Mouse (Mus musculus) right cerebral cortex, adult 2 months (tissue): Measurements from ENCODE around the gene Csf2rb.
"Not testable (repeated sequence)": the region's sequence is repeated elsewhere in the genome, so short reads cannot be mapped to it uniquely, and the experiment has no call there.

Experiments
- DNase-seq, 2 experiments: peaks; one replicate each; pipeline ENCODE4 v3.0.0; 2021 to 2022; ENCODE audit warnings: low spot score in 2 of 2

Csf2rb gene

DNA sequence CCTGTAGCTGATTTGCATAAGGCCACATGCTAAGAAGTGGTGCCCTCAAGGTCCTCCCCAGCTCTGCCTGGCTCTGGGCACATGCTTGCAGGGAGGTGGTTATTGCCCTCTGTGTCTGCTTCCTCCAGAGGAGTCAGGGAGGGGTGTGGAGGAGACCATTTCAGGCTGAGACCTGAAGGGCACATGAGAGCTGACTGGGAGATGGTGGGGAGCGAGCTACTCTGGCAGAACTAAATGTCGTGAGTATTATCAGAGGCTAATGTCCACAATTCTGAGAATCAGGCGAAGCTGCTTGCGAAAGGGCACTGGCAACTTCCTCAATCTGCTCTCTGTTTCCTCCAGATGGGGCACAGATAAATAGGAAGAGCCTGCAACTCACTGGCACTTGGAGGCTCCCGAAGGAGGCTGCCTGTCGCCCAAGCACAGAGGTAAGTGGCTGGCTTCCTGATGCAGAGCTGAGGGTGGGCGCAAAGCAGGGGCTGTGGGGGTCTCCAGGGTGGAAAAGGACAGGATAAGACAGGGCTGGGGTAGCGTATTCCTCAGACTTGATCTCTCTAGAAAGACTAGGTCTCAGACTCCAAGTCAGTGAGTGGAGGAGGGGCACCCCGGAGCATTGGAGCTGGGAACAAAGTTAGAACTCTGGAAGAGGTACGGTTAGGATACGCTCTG is at the start of gene Csf2rb:
Gene Csf2rb, plus strand, starts transcription at position 82 of the 669 bp plus-strand sequence.
- no peak for DNase-seq

DNA sequence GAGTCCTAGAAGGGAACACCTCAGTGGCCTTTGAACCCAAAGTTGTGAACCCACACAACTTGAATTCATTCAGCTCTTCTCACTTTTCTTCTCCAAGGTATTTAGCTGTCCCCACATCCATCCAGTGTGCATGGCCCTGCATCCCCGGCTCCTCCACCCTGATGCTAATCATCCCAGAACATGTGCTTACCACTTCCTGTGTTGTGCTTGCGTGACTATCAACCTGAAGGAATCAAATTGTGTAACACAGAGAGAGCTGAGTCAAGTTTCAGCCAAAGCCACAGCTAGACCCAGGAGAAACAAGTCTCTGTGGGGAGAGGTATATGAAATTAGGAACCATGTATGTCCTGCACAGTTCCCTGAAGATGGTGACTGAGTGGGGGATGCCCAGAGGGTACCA is 47.2 kb upstream of the Csf2rb start:
- no peak for DNase-seq

DNA sequence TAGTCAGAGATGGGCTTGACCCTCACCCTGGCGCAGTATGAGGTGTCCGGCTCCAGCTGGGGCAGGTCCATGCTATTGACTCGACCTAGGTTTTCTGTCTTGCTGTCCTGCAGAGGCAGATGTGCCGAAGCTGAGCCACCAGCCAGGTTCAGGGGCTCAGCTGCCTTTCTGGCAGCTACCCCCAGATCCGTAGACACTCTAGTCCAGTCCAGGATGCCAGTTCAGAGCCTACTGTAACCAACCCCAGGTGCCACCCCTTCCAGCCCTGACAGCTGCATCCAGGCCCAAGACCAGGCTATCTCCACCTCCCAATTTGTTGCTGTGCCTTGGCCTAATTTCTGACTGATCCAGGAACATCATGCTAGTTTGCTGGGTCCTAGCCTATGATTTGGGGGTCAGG is 37.6 kb upstream of the Csf2rb start:
- DNase-seq, result no peak

DNA sequence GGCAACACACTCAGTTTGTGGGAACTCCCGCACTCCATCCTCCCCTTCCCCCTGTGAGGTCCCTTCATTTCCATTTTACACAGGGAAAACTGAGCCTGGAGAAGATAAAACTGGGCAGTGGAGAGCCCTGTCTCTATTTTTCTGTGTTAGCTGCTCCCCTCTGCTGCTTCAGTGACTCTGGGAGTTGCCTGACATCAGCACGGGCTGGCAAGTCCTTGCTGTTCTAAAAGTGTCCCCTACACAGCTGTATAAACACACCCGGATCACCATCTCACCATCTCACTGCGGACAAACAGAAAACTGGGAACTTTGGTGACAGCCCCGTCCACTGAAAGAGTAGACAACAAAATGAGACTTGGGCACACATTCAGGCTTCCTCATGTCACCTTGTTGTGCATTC is 35.8 kb upstream of the Csf2rb start:
- not testable (repeated sequence) for DNase-seq

DNA sequence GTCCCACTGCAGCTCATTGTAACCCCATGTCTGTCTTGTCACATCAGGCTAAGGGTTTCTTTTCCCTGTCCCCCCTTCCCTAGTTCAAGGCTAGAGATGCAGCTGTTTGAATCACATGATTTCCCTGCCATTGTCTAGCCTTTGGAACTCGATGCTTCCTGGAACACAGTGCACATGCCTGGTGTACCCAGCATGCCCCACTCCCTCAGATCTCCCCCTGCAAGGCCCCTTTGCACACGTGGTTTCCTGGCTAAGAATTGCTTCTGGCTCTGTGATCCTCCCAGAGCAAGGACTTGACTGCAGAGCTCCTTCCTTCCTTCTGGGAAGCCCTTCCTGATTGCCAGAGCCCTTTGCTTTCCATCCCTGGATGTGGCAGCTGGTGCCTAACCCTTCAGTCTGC is 32.3 kb upstream of the Csf2rb start:
- not testable (repeated sequence) for DNase-seq

DNA sequence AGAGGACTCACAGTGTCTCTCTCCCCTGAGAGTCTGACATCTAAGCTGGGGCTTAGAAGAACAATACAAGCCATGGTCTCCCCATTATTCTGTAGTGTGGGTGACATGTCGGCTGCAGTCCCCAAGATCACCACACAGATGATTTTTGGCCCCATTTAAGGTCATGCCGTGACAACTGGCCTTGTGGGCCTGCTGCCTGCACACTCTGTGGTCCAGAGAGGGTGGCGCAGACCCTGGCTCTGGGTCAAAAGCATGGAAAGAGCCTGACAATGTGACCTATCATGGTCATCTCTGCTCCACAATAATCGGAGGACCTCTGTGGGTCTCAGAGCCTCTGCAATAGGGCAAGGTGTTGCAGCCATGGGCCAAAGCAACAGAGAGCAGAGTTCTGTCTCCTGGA is 31.8 kb upstream of the Csf2rb start:
- DNase-seq, result no peak

DNA sequence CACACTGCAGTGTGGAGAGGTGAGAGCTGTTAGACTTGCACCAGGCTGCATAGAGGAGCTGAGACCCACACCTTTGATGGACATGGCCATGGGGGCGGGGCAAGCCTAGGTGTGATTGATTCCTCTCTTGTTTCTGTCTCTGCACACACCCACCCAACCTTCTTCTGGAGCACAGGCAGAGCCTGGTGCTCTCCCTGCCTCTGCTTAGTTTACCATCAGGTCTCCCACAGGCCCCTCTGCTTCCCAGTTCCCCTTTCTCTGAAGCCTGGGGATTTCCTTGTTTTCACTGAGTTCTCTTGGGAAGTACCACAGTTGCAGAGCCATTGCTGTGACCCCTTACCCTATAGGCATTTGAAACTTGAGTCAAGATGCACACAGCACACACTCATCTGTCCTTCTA is 27.0 kb upstream of the Csf2rb start:
- no peak for DNase-seq

DNA sequence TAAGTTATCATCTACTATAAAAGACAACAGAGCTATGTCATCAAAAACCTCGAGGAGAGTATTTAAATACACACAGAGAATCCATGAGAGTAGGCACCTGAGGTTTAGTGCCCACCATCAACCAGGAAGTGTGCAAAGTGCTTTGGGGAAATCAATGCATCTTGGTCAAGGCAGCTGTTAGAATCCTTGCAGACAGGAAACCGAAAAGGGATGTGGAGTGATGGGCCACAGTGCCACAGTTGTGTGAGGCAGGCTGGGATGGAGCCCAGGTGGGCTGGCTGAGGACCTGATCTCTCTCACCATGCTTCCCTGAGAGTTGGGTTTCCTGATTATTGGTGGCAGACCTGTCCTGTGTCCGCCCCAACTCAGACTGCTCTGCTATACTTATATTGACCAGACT is 25.9 kb upstream of the Csf2rb start:
- no peak for DNase-seq

DNA sequence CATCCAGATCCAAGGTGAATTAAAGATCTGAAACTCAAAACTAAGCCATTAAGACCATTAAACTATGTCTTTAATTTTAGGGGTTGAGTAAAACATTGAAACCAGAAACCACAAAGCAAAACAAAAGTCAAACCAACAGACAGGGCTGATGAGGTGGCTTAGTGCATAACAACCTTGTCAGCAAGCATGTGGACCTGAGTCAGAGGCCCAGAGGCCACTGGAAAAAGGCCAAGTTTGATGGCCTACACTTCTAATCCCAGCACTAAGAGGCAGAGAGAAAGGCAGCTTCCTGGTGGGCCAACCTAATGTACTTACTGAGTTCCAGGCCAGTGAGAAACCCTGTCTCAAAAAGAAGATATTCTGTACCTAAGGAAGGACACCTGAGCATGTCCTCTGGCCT is 24.8 kb upstream of the Csf2rb start:
- DNase-seq, result no peak

DNA sequence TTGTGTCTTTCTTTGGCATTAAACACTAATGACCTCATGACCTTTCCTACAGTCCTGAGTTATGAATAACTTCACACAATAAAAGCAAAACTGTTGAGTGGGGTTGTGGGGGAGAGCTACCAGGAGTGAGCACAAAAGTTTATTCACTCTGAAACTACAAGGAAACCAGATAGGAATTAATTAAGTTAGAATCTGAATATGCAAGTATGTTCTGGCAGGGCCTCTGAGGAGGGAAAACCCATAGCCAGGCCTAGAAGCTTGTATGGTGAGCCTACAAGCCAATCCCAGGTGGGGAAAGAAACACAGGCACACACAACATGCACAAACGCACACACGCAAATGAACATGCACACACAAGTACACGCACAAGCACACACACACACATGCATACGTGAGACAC is 22.8 kb upstream of the Csf2rb start:
- no peak for DNase-seq

DNA sequence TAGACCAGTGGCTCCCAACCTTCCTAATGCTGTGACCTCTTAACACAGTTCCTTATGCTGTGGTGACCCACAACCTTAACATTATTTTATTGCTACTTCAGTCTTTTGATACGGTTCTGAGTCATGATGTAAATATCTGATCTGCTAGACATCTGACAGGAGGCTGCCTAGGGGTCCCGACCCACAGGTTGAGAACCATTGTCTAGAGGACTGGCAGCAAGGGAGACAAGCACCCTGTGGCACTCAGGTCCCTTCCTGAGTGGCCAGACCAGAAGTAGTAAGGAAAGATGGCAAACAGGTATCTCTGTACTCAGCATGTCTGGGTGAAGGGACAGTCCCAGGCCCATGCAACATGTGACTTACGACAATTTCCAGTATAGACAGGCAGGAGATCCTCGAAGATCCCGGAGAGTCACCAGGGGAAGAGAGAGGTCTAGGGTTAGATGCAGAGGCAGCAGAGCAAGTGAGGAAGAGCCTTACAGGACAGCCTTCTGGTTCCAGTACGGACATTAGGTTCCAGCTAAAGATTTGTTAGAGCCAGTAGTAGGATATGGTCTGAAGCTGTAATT is 21.8 kb upstream of the Csf2rb start:
- DNase-seq, result no peak

DNA sequence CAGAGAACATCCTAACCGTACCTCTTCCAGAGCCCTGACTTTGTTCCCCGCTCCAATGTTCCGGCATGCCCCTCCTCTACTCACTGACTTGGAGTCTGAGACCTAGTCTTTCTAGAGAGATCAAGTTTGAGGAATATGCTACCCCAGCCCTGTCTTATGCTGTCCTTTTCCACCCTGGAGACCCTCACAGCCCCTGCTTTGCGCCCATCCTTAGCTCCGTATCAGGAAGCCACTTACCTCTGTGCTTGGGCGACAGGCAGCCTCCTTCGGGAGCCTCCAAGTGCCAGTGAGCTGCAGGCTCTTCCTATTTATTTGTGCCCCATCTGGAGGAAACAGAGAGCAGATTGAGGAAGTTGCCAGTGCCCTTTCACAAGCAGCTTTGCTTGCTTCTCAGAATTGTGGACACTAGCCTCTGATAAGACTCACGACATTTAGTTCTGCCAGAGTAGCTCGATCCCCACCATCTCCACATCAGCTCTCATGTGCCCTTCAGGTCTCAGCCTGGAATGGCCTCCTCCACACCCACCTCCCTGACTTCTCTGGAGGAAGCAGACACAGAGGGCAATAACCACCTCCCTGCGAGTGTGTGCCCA is 20.1 kb upstream of the Csf2rb start, which contains the start of gene Csf2rb2:
Gene Csf2rb2, minus strand, starts transcription at position 381 of the 593 bp plus-strand sequence.
- no peak for DNase-seq

DNA sequence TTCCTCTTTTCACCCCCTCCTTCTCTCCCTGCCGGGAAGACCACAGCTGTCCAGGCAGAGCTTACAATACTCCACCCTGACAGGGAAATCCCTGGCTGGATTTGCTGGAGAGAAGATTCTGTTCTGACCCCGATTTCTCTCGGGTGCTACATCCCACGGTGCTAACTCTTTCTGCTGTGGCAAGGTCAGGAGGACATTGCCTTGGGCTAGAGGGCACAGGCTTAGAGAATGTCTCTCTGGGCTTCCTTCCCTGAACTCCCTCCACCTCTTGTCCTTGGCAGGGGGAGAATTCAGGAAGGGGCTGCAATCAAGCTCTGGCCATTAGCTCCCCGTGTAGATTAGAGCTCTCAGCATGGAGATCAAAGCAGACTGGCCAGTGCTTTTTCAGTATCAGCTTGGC is 15.7 kb upstream of the Csf2rb start:
- no peak for DNase-seq

DNA sequence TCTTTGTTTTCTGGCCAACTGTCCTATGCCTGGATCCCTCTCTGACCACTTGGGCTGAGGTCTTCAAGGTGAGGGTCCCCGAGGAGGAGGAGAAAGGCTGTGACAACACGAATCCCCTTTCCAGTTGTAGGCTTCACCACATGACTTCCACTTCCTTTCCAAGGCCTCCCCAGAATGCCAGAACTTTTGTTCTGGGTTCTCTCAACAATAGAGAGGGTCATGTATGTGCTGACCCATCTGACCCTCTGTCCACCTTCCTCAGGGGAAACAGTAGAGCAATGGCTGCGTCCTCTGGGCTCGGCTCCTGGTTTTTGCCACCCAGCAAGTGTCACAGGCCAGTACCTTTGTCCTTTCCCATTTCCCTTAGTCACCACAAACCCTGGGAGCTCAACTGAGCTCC is 14.6 kb upstream of the Csf2rb start:
- no peak for DNase-seq

DNA sequence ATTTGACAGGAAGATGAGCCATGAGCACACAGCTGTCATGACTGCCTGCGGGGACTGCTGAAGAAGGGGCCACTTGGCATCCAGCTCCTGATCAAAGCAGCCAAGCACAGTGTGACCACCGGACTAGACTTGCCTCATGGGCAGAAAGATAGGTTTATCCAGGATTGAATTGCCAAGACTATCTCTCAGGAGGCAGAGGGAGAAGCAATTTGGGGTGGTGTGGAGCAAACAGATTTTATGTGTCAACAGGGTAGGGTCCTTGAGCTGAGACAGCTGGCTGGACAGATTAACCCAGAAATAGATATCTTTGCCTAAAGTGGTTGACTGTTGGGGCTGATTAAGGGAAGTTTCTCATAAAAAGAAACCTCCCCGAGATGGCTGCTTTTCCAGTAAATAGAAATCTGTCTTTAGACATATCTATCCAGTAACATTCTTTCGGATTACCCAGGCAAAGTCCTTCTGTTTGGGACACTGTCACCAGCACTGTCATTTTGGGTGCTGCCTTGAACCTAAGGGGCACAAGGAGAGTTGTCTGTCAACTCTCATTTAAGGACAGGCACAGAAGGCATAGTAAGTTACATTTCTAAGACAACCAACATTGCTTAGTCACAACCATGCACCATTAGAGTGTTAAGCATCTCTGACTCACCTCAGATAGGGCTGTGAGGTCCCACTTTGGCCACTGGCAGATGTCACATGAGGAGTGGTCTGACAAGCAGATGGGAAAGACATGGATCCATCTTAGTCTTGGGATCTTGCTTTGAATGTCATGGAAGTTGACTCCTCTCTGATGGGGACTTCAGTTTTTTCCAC is 12.9 kb upstream of the Csf2rb start:
- not testable (repeated sequence) for DNase-seq

DNA sequence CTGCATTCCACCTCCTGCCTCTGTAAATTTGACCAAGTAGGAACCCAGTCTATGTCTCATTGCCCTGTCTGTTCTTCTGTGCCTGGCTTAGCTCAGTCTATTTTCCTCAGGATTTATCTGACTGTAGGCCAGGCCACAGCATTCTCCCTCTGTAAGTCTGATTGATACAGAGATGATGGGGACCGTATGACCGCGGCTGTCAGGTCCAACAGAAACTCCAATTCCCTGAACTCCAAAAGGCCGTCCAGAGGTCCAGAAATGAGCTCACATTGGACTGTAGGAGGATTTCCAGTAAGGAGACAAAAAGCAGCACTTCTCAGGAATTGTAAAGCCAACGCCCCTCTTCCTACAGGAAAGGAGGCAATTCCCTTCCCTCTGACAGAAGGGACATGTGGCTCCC is 11.9 kb upstream of the Csf2rb start:
- DNase-seq, result not testable (repeated sequence)

DNA sequence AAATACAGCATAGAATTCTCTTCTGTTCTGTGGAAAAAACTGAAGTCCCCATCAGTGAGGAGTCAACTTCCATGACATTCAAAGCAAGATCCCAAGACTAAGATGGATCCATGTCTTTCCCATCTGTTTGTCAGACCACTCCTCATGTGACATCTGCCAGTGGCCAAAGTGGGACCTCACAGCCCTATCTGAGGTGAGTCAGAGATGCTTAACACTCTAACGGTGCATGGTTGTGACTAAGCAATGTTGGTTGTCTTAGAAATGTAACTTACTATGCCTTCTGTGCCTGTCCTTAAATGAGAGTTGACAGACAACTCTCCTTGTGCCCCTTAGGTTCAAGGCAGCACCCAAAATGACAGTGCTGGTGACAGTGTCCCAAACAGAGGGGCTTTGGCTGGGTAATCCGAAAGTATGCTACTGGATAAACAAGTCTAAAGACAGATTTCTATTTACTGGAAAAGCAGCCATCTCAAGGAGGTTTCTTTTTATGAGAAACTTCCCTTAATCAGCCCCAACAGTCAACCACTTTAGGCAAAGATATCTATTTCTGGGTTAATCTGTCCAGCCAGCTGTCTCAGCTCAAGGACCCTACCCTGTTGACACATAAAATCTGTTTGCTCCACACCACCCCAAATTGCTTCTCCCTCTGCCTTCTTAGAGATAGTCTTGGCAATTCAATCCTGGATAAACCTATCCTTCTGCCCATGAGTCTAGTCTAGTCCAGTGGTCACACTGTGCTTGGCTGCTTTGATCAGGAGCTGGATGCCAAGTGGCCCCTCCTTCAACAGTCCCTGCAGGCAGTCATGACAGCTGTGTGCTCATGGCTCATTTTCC is 7.0 kb upstream of the Csf2rb start:
- DNase-seq, result not testable (repeated sequence)

DNA sequence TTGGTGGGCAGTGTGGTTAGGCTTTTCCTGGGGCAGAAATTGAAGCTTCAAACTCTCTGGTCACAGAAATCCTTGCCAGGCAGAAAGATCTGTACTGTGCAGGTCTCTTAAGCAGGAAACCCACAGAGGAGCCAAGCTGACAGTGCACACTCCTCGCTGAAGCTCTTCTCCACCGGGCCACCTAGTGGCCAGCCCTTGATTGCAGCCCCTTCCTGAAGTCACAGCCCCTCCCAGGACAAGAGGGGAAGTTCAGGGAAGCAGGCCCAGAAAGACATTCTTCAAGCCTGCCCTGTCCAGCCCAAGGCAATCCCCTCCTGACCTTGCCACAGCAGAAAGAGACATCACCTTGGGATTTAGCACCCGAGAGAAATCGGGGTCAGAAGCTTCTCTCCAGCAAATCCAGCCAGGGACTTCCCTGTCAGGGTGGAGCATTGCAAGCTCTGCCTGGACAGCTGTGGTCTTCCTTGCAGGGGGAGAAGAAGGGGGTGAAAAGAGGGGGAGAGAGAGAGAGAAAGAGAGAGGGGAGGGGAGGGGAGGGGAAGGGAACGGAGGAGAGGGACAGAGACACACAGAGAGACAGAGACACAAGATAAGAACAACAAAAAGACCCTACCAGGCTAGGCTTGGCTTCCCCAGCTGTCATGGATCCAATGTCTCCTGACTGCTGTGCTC is 4.6 kb upstream of the Csf2rb start:
- peak; percentile 67 to 77 for DNase-seq

DNA sequence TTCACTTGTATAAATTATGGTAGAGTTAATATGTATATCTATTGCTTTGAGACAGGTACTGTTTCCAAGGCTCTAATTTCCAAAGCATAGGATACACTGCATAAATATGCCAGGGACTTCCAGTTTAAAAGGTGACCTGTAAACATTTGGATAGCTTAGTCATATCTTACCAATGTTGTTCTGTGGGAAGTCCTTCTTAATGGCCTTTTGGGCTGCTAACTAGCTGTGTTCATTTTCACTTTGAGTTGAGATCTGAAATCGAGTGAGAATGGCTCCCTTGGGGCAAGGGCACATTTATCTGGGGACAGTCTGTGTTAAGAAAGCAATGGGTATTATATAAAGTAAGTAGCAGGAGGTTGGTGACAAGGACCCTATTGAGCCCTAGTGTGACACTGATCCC is 2.2 kb upstream of the Csf2rb start:
- DNase-seq, result no peak

DNA sequence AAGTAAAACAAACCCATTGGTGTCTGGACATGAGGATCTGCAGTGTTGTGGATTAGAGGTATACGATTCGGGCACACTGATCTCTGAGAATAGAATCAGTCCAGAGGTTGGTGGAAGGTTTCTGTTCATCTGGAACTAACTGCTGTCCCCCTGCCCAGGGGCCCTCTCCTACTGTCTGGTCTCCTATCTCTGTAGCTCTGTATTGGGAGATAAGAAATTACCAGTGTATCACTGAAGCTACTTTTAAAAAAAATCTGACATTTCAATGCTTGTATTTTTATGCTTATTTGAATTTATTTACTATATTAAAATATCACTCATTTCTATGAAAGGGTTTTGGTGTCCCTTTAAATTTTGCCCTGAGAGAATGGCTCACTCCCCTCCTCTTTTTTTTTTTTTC is 1.3 kb upstream of the Csf2rb start:
- no peak for DNase-seq

DNA sequence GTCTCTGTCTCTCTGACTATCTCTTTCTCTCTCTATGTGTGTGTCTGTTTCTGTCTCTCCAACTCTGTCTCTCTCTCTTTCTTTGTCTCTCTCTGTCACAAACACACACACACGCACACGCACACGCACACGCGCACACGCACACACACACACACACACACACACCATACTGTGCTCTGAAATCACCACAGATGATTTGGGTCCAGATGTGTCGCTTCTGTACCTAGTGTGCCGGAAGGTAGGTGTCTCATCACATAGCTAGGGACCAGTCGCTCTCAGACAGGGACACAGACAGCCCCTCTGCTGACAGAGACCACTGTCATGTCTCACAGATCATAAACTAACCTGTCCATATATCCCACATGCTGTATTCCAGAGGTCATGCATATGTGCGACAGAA is 1.2 kb downstream of the Csf2rb start:
- DNase-seq, result no peak
